Mouse (Mus musculus) kidney, embryonic 14.5 days (tissue): ENCODE results near the gene Tmem131. TPM values are rescaled to one million over a fixed set of nuclear protein-coding genes. Genes with fewer than 3 reads are reported as not detected.

ENCODE experiments used
- ATAC-seq: fragments of 200-750 bp; cut with Nextera tagmentation; 2 replicates; pipeline ENCODE4 v1.8.0; 2017; ENCODE audit warnings: moderate number of reproducible peaks, mild to moderate bottlenecking, moderate TSS enrichment, moderate library complexity; ENCODE audit not compliant: low FRiP score, low TSS enrichment
- H3K27ac ChIP-seq: fragments of 300-500 bp; sonication (generic); 2 replicates; pipeline ENCODE4 v1.5.1; 2014; ENCODE audit warnings: low read depth, mild to moderate bottlenecking, low read length, moderate library complexity, mixed read lengths
- H3K27me3 ChIP-seq: fragments of 300-500 bp; sonication (generic); 2 replicates; pipeline ENCODE4 v1.6.1; 2014; ENCODE audit warnings: mild to moderate bottlenecking, low read length; ENCODE audit not compliant: control insufficient read depth, insufficient read depth
- H3K36me3 ChIP-seq: fragments of 300-500 bp; sonication (generic); 2 replicates; pipeline ENCODE4 v1.6.1; 2014; ENCODE audit warnings: low read length, mixed read lengths; ENCODE audit not compliant: control insufficient read depth, insufficient read depth
- H3K4me1 ChIP-seq: fragments of 300-500 bp; sonication (generic); 2 replicates; pipeline ENCODE4 v1.6.1; 2014; ENCODE audit warnings: low read length, mixed read lengths; ENCODE audit not compliant: control insufficient read depth, insufficient read depth
- H3K4me2 ChIP-seq: fragments of 300-500 bp; sonication (generic); replicated peaks from 2 replicates; pipeline ENCODE4 v1.6.1; 2014; ENCODE audit warnings: low read depth, mild to moderate bottlenecking, low read length
- H3K4me3 ChIP-seq: fragments of 300-500 bp; sonication (generic); 2 replicates; pipeline ENCODE4 v1.5.1; 2014; ENCODE audit warnings: mild to moderate bottlenecking, low read length
- H3K9ac ChIP-seq: fragments of 300-500 bp; sonication (generic); 2 replicates; pipeline ENCODE4 v1.6.1; 2014; ENCODE audit warnings: low read depth, mild to moderate bottlenecking, low read length, moderate library complexity
- H3K9me3 ChIP-seq: fragments of 300-500 bp; sonication (generic); 2 replicates; pipeline ENCODE4 v1.6.1; 2016; ENCODE audit warnings: low read length; ENCODE audit not compliant: control insufficient read depth
- WGBS: fragments of 180-500 bp; shearing (Covaris S2); extraction: QIAGEN DNeasy Blood & Tissue Kit; methylation state at CpG from one replicate; pipeline ENCODE4 v1.1.7; 2014; 5-methylcytosine and 5-hydroxymethylcytosine counted together
- polyA plus RNA-seq: library from polyadenylated mRNA; unstranded; fragments of >200 nt; fragmentation: Nextera tagmentation; extraction: Ambion mirVana; gene quantifications from 2 replicates; pipeline ENCODE4 v1.2.1, GENCODE M21; 2014

Gene Tmem131
- polyA plus RNA-seq, 1 experiment from 2014 or later, result 22.1 TPM

- H3K4me1 ChIP-seq, result no peaks in the 10 kb centered on the region
- no peaks in the 10 kb centered on the region for H3K9me3 ChIP-seq
- no peak overlapping the region for H3K9ac ChIP-seq
- 35% methylated on average over 10 of the region's 10 CpGs for WGBS
- H3K27me3 ChIP-seq, result peaks cover 6% of the 10 kb centered on the region; the same call in 1 of the 2 replicates
- no peak overlapping the region for H3K27ac ChIP-seq
- no peak overlapping the region for H3K4me2 ChIP-seq
- ATAC-seq, result no peak
- H3K36me3 ChIP-seq, result no peaks in the 10 kb centered on the region
- no peak overlapping the region for H3K4me3 ChIP-seq
Observed at GRCm38 (mm10) chr1:36767321-36767720, 176.1 kb downstream of the Tmem131 start.

- WGBS, result 63% methylated on average over 4 of the region's 4 CpGs
- no peak for ATAC-seq
Observed at GRCm38 (mm10) chr1:36766431-36767205, 176.8 kb downstream of the Tmem131 start.

GRCm38 (mm10) chr1:36761568-36761967 is 181.9 kb downstream of the Tmem131 start, which contains the start of gene Zap70:
Gene Zap70 (plus strand): TSS chr1:36761798.
- 79% methylated on average over 11 of the region's 11 CpGs for WGBS
- H3K27me3 ChIP-seq, result no peaks in the 10 kb centered on the region
- no peak within 1 kb of the TSS for H3K27ac ChIP-seq
- ATAC-seq, result no peak
- no peaks in the 10 kb centered on the region for H3K9me3 ChIP-seq
- no peaks in the 10 kb centered on the region for H3K4me1 ChIP-seq
- H3K4me2 ChIP-seq, result no peak within 1 kb of the TSS
- H3K36me3 ChIP-seq, result no peaks in the 10 kb centered on the region
- no peak within 1 kb of the TSS for H3K9ac ChIP-seq
- no peak within 1 kb of the TSS for H3K4me3 ChIP-seq

More at GRCm38 (mm10) chr1:36766431-36767205, 176.8 kb downstream of the Tmem131 start:
- Histone ChIP-seq H3K9ac (no peak overlapping the region), H3K9me3 (no peaks in the 10 kb centered on the region), H3K4me1 (no peaks in the 10 kb centered on the region), H3K27ac (no peak overlapping the region), H3K36me3 (no peaks in the 10 kb centered on the region), H3K27me3 (peaks cover 6% of the 10 kb centered on the region; the same call in 1 of the 2 replicates), H3K4me3 (no peak overlapping the region), H3K4me2 (no peak overlapping the region)

GRCm38 (mm10) chr1:36761061-36761460 is 182.4 kb downstream of the Tmem131 start:
- no peaks in the 10 kb centered on the region for H3K27me3 ChIP-seq
- 89% methylated on average over 8 of the region's 8 CpGs for WGBS

GRCm38 (mm10) chr1:36760401-36760800 is 183.1 kb downstream of the Tmem131 start:
- H3K27me3 ChIP-seq, result no peaks in the 10 kb centered on the region
- H3K4me2 ChIP-seq, result no peak overlapping the region
- H3K27ac ChIP-seq, result no peak overlapping the region
- 65% methylated on average over 9 of the region's 9 CpGs for WGBS
- H3K9ac ChIP-seq, result no peak overlapping the region
- H3K4me1 ChIP-seq, result no peaks in the 10 kb centered on the region
- H3K36me3 ChIP-seq, result no peaks in the 10 kb centered on the region
- H3K4me3 ChIP-seq, result no peak overlapping the region
- ATAC-seq, result no peak
- no peaks in the 10 kb centered on the region for H3K9me3 ChIP-seq

More at GRCm38 (mm10) chr1:36761061-36761460, 182.4 kb downstream of the Tmem131 start:
- no peak for ATAC-seq
- Histone ChIP-seq H3K4me3 (no peak overlapping the region), H3K4me1 (no peaks in the 10 kb centered on the region), H3K9me3 (no peaks in the 10 kb centered on the region), H3K36me3 (no peaks in the 10 kb centered on the region), H3K27ac (no peak overlapping the region), H3K4me2 (no peak overlapping the region), H3K9ac (no peak overlapping the region)

- Histone ChIP-seq H3K9ac (no peak overlapping the region), H3K27me3 (no peaks in the 10 kb centered on the region), H3K4me2 (no peak overlapping the region), H3K27ac (no peak overlapping the region), H3K4me3 (no peak overlapping the region), H3K9me3 (no peaks in the 10 kb centered on the region), H3K4me1 (no peaks in the 10 kb centered on the region), H3K36me3 (no peaks in the 10 kb centered on the region)
- 87% methylated on average over 18 of the region's 18 CpGs for WGBS
- no peak for ATAC-seq
Observed at GRCm38 (mm10) chr1:36759076-36759475, 184.4 kb downstream of the Tmem131 start.

- no peak overlapping the region for H3K9ac ChIP-seq
- no peak overlapping the region for H3K4me2 ChIP-seq
- no peaks in the 10 kb centered on the region for H3K9me3 ChIP-seq
- no peaks in the 10 kb centered on the region for H3K27me3 ChIP-seq
- ATAC-seq, result no peak
- H3K36me3 ChIP-seq, result no peaks in the 10 kb centered on the region
- no peaks in the 10 kb centered on the region for H3K4me1 ChIP-seq
- no peak overlapping the region for H3K27ac ChIP-seq
- H3K4me3 ChIP-seq, result no peak overlapping the region
- WGBS, result 89% methylated on average over 9 of the region's 9 CpGs
Observed at GRCm38 (mm10) chr1:36758553-36758952, 184.9 kb downstream of the Tmem131 start.

GRCm38 (mm10) chr1:36753932-36754675 is 189.4 kb downstream of the Tmem131 start:
- H3K36me3 ChIP-seq, result no peaks in the 10 kb centered on the region
- no peak overlapping the region for H3K4me3 ChIP-seq
- H3K4me1 ChIP-seq, result no peaks in the 10 kb centered on the region

GRCm38 (mm10) chr1:36746452-36746851 is 197.0 kb downstream of the Tmem131 start:
- H3K9me3 ChIP-seq, result no peaks in the 10 kb centered on the region
- H3K4me3 ChIP-seq, result no peak overlapping the region
- no peaks in the 10 kb centered on the region for H3K27me3 ChIP-seq
- no peak overlapping the region for H3K9ac ChIP-seq
- H3K4me1 ChIP-seq, result no peaks in the 10 kb centered on the region
- no peak overlapping the region for H3K4me2 ChIP-seq
- H3K36me3 ChIP-seq, result no peaks in the 10 kb centered on the region
- WGBS, result 55% methylated on average over 15 of the region's 15 CpGs
- no peak overlapping the region for H3K27ac ChIP-seq
- no peak for ATAC-seq

More at GRCm38 (mm10) chr1:36753932-36754675, 189.4 kb downstream of the Tmem131 start:
- 79% methylated on average over 6 of the region's 6 CpGs for WGBS
- Histone ChIP-seq H3K27ac (no peak overlapping the region), H3K9me3 (no peaks in the 10 kb centered on the region), H3K4me2 (no peak overlapping the region), H3K27me3 (no peaks in the 10 kb centered on the region), H3K9ac (no peak overlapping the region)
- ATAC-seq, result no peak
